Mouse (Mus musculus) ES-E14 (cell line): ENCODE data around the gene Cmbl. TPM values are rescaled to one million over a fixed set of nuclear protein-coding genes. Genes with fewer than 3 reads are reported as not detected.

Experiments used
- DNase-seq: peaks from one replicate; pipeline ENCODE4 v3.0.0-alpha.2; 2013; ENCODE audit warnings: low read depth, low spot score
- H3K27ac ChIP-seq: 2 replicates; pipeline ENCODE4 v1.5.1; 2012; ENCODE audit warnings: low read depth, mild to moderate bottlenecking, low read length, moderate library complexity, mixed read lengths; ENCODE audit not compliant: poor library complexity, insufficient read depth, severe bottlenecking
- H3K36me3 ChIP-seq: 2 replicates; pipeline ENCODE4 v1.6.1; 2012; ENCODE audit warnings: mild to moderate bottlenecking, low read length, moderate library complexity, mixed read lengths; ENCODE audit not compliant: control insufficient read depth, poor library complexity, insufficient read depth, severe bottlenecking
- H3K4me1 ChIP-seq, 2 experiments: fragments of 150-350 bp in 1 of 2; sonication (generic) in 1 of 2; 2 replicates each; pipeline ENCODE4 v1.6.1; 2012; ENCODE audit warnings: low read length in 2 of 2, mild to moderate bottlenecking in 1 of 2, mixed read lengths in 1 of 2; ENCODE audit not compliant: control insufficient read depth in 2 of 2, insufficient read depth in 2 of 2, poor library complexity in 1 of 2
- H3K4me3 ChIP-seq, 2 experiments: fragments of 150-350 bp in 1 of 2; sonication (generic) in 1 of 2; 2 replicates each; pipeline ENCODE4 v1.5.1; 2012; ENCODE audit warnings: low read length in 2 of 2, low read depth in 1 of 2, mild to moderate bottlenecking in 1 of 2, mixed read lengths in 1 of 2; ENCODE audit not compliant: insufficient read depth in 1 of 2, poor library complexity in 1 of 2, severe bottlenecking in 1 of 2
- H3K9ac ChIP-seq: 2 replicates; pipeline ENCODE4 v1.6.1; 2012; ENCODE audit warnings: low read depth, mild to moderate bottlenecking, low read length, mixed read lengths; ENCODE audit not compliant: poor library complexity, insufficient read depth, severe bottlenecking
- H3K9me3 ChIP-seq: fragments of 150-350 bp; sonication (generic); 2 replicates; pipeline ENCODE4 v1.6.1; 2012; ENCODE audit warnings: low read depth, mild to moderate bottlenecking, low read length; ENCODE audit not compliant: control insufficient read depth, insufficient read depth
- CHD2 ChIP-seq: IDR thresholded peaks from 2 replicates; pipeline ENCODE4 v1.6.1; 2014; ENCODE audit warnings: mild to moderate bottlenecking, low read depth, low read length, inconsistent platforms
- HCFC1 ChIP-seq: IDR thresholded peaks from 2 replicates; pipeline ENCODE4 v1.6.1; 2012; ENCODE audit warnings: low read length, inconsistent platforms, borderline replicate concordance; ENCODE audit not compliant: insufficient read depth
- MAFK ChIP-seq: IDR thresholded peaks from 2 replicates; pipeline ENCODE4 v1.6.1; 2014; ENCODE audit warnings: mild to moderate bottlenecking, low read depth, low read length, inconsistent platforms; ENCODE audit not compliant: insufficient read depth
- ZC3H11A ChIP-seq: IDR thresholded peaks from 2 replicates; pipeline ENCODE4 v1.6.1; 2012; ENCODE audit warnings: low read depth, mild to moderate bottlenecking, inconsistent platforms, low read length, borderline replicate concordance
- ZNF384 ChIP-seq: IDR thresholded peaks from 2 replicates; pipeline ENCODE4 v1.6.1; 2012; ENCODE audit warnings: low read depth, low read length, inconsistent platforms
- in situ Hi-C, 2 experiments: fragments of 600-800 bp; cut with MboI; formaldehyde crosslinking; loops; one replicate each; pipeline ENCODE4 v1.15.1; 2025; ENCODE audit warnings: low sequenced_read_pairs in 2 of 2, inconsistent platforms in 1 of 2; ENCODE audit not compliant: unreplicated experiment in 2 of 2
- total RNA-seq: library from RNA; depleted of rRNA; stranded (reverse); fragments of 300-350 nt; gene quantifications from 2 replicates; pipeline ENCODE4 v1.2.3, GENCODE M21; 2012

The Cmbl gene
- total RNA-seq, 1 experiment = 0.76 TPM

- Histone ChIP-seq H3K9me3 (no peaks in the 10 kb centered on the region), H3K4me3 (no peak overlapping the region), H3K9ac (no peak overlapping the region), H3K27ac (no peak overlapping the region), H3K36me3 (peaks cover 67% of the 10 kb centered on the region), H3K4me1 (peaks cover 0 to 3% of the 10 kb centered on the region in 2 experiments; a peak in 1 of 4 replicates)
- in situ Hi-C loops = loop anchor here (10.0 to 25.0 kb wide), 2 partner anchors 269 to 282 kb away; no protein-coding TSS in a partner anchor
- DNase-seq = no peak
- TF ChIP-seq ZNF384 (no peak), HCFC1 (no peak), CHD2 (no peak), MAFK (no peak), ZC3H11A (no peak)
These were observed 29.1 kb downstream of the Cmbl start for GRCm38 (mm10) chr15:31594260-31594659.

DNA sequence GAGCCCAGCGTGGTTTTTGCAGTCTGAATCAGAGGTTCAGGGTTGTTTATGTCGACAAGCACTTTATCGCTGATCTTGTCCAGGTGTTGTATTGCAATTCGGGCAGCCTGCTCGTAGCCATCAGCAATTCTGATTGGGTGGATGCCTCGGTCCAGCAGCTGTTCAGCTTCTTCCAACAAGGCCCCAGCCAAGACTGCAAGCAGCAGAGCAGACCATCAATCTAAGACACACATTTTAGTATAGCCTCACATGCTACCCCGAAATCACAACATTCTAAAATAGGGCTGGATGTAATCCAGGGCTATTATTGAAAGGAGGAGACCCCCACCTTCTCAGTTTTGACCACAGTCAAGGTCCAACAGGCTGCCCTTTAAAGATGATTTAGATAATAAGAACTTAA, 30.5 kb downstream of the Cmbl start:
- Histone ChIP-seq H3K27ac (no peak overlapping the region), H3K4me1 (peaks cover 3% of the 10 kb centered on the region in 2 experiments; a peak in 1 of 4 replicates), H3K4me3 (no peak overlapping the region), H3K36me3 (peaks cover 58% of the 10 kb centered on the region), H3K9ac (no peak overlapping the region), H3K9me3 (no peaks in the 10 kb centered on the region)
- TF ChIP-seq MAFK (no peak), ZC3H11A (no peak), CHD2 (no peak), HCFC1 (no peak), ZNF384 (no peak)
- in situ Hi-C loops = loop anchor here (10.0 to 25.0 kb wide), 2 partner anchors 271 to 283 kb away; no protein-coding TSS in a partner anchor
- DNase-seq = no peak

GRCm38 (mm10) chr15:31599834-31600233, 34.6 kb downstream of the Cmbl start:
- Histone ChIP-seq H3K27ac (no peak overlapping the region), H3K4me1 (peaks cover 3 to 6% of the 10 kb centered on the region in 2 experiments; a peak in 1 of 4 replicates), H3K4me3 (peak overlapping the region; percentile 36 to 98; a peak in 3 of 4 replicates), H3K9me3 (no peaks in the 10 kb centered on the region), H3K9ac (peak overlapping the region; percentile 19; the same call in 1 of the 2 replicates), H3K36me3 (peaks cover 20% of the 10 kb centered on the region)
- no peak for TF ChIP-seq MAFK
- TF ChIP-seq HCFC1 = no peak
- no peak for TF ChIP-seq ZC3H11A
- no peak for TF ChIP-seq CHD2
- TF ChIP-seq ZNF384 = no peak
- in situ Hi-C loops = loop anchor here (10.0 to 25.0 kb wide), 2 partner anchors 275 to 288 kb away; no protein-coding TSS in a partner anchor
- no peak for DNase-seq

GRCm38 (mm10) chr15:31601279-31601645, 36.1 kb downstream of the Cmbl start:
- Histone ChIP-seq H3K27ac (peak overlapping the region; percentile 67; the same call in 1 of the 2 replicates), H3K36me3 (peaks cover 11% of the 10 kb centered on the region), H3K4me1 (peaks cover 3 to 6% of the 10 kb centered on the region in 2 experiments; a peak in 1 of 4 replicates), H3K4me3 (peak overlapping the region; percentile 69 to 98), H3K9ac (peak overlapping the region; percentile 100), H3K9me3 (no peaks in the 10 kb centered on the region)
- in situ Hi-C loops = no loop called here
- no peak for DNase-seq
- TF ChIP-seq HCFC1 (no peak), MAFK (no peak), CHD2 (no peak), ZNF384 (no peak), ZC3H11A (no peak)
